Mouse (Mus musculus) megakaryocyte, embryonic 14.5 days (primary cell): Measurements from ENCODE around the gene Pop4.

ENCODE experiments used
- FLI1 ChIP-seq: IDR thresholded peaks from 2 replicates; pipeline ENCODE4 v1.6.1; 2012; ENCODE audit warnings: low read length, inconsistent platforms, mixed read lengths
- GATA1 ChIP-seq: IDR thresholded peaks from 3 replicates; pipeline ENCODE4 v1.6.1; 2012; ENCODE audit warnings: mixed read lengths, low read length, inconsistent platforms, borderline replicate concordance

- TF ChIP-seq GATA1: no peak
- TF ChIP-seq FLI1: no peak
These were observed 40.9 kb downstream of the Pop4 start for GRCm38 (mm10) chr7:38230285-38230684.
